Mouse (Mus musculus) cerebellum, adult (tissue): ENCODE data around the gene Hist2h2aa2.
"Not testable (repeated sequence)": the region's sequence is repeated elsewhere in the genome, so short reads cannot be mapped to it uniquely, and the experiment has no call there.

ENCODE experiments used
- ATAC-seq: cut with Nextera tagmentation; 2 replicates; pipeline ENCODE4 v1.9.2; 2017; ENCODE audit warnings: mild to moderate bottlenecking, moderate library complexity, mixed read lengths; ENCODE audit not compliant: insufficient number of reproducible peaks, low FRiP score, low TSS enrichment

Hist2h2aa2 gene

GRCm38 (mm10) chr3:96239949-96240798 is at the start of gene Hist2h2aa2:
Hist2h2aa2 (minus strand) TSS chr3:96240276.
- ATAC-seq, result peak; percentile 84

- no peak for ATAC-seq
Observed at GRCm38 (mm10) chr3:96289201-96289600, 49.1 kb upstream of the Hist2h2aa2 start.

GRCm38 (mm10) chr3:96287334-96287733 is 47.3 kb upstream of the Hist2h2aa2 start:
- ATAC-seq, result not testable (repeated sequence)

GRCm38 (mm10) chr3:96284457-96284856 is 44.4 kb upstream of the Hist2h2aa2 start:
- no peak for ATAC-seq

GRCm38 (mm10) chr3:96280660-96281059 is 40.6 kb upstream of the Hist2h2aa2 start:
- ATAC-seq, result no peak

GRCm38 (mm10) chr3:96277800-96278624 is 37.9 kb upstream of the Hist2h2aa2 start:
- peak; percentile 85 for ATAC-seq

GRCm38 (mm10) chr3:96277428-96277799 is 37.3 kb upstream of the Hist2h2aa2 start:
- no peak for ATAC-seq

GRCm38 (mm10) chr3:96273591-96274465 is 33.8 kb upstream of the Hist2h2aa2 start:
- ATAC-seq, result no peak

- peak; percentile 97 for ATAC-seq
Observed at GRCm38 (mm10) chr3:96269511-96270474, 29.7 kb upstream of the Hist2h2aa2 start, which contains the start of gene Hist2h2bb. Hist2h2bb (plus strand) TSS chr3:96269752.

GRCm38 (mm10) chr3:96268776-96269378 is 28.8 kb upstream of the Hist2h2aa2 start:
- ATAC-seq, result peak; percentile 5; the same call in 1 of the 2 replicates

GRCm38 (mm10) chr3:96268051-96268775 is 28.1 kb upstream of the Hist2h2aa2 start, which contains the start of gene Hist2h3b:
Hist2h3b (plus strand) TSS chr3:96268654.
- ATAC-seq, result peak; percentile 77

GRCm38 (mm10) chr3:96267541-96267940 is 27.5 kb upstream of the Hist2h2aa2 start:
- no peak for ATAC-seq

- ATAC-seq, result no peak
Observed at GRCm38 (mm10) chr3:96266132-96266710, 26.1 kb upstream of the Hist2h2aa2 start.

- no peak for ATAC-seq
Observed at GRCm38 (mm10) chr3:96264404-96264949, 24.4 kb upstream of the Hist2h2aa2 start.

GRCm38 (mm10) chr3:96263558-96264403 is 23.7 kb upstream of the Hist2h2aa2 start:
- 0 out of 2 replicates have a peak, but pooled peaks have one; percentile 1 for ATAC-seq

GRCm38 (mm10) chr3:96262979-96263550 is 23.0 kb upstream of the Hist2h2aa2 start, which contains the start of gene Hist2h4:
Hist2h4 (minus strand) TSS chr3:96263311.
- ATAC-seq, result peak; percentile 82
